Mouse (Mus musculus) MEL (cell line): ENCODE measurements around the gene Comt.

Experiments used
- CTCF ChIP-seq, 3 experiments: IDR thresholded peaks in 2 of 3; conservative IDR thresholded peaks in 1 of 3; 2 replicates each; pipeline ENCODE4 v1.5.1; 2011 to 2012; ENCODE audit warnings: low read length in 3 of 3, low read depth in 2 of 3, mild to moderate bottlenecking in 2 of 3, improper control_type of control experiment in 1 of 3, inconsistent platforms in 1 of 3, mixed read lengths in 1 of 3, moderate library complexity in 1 of 3; ENCODE audit not compliant: control insufficient read depth in 1 of 3, insufficient read depth in 1 of 3, poor library complexity in 1 of 3, severe bottlenecking in 1 of 3
- ETS1 ChIP-seq: IDR thresholded peaks from 2 replicates; pipeline ENCODE4 v1.6.1; 2012; ENCODE audit warnings: low read depth, mild to moderate bottlenecking, inconsistent platforms, low read length, improper control_type of control experiment, moderate library complexity
- TBP ChIP-seq: IDR thresholded peaks from 2 replicates; pipeline ENCODE4 v1.8.0; 2011; ENCODE audit warnings: low read depth, low read length, improper control_type of control experiment

- TF ChIP-seq ETS1 (no peak), CTCF (IDR thresholded peaks at IDR 0.05 in 2 of 3, conservative IDR thresholded peaks at IDR 0.05 in 1 of 3; ENCODE audit: control insufficient read depth in 1 of 3, insufficient read depth in 1 of 3, low read depth in 2 of 3, low read length in 3 of 3, poor library complexity in 1 of 3, severe bottlenecking in 1 of 3) (no peak), TBP (no peak)
Observed at GRCm38 (mm10) chr16:18423203-18423914, 3.3 kb downstream of the Comt start.
